Mouse (Mus musculus): ENCODE measurements at regions not wholly inside any gene's neighbourhood (a gene's known extent, or its start where the extent isn't known, plus 50 kb on each side); places are given as distances from the start of the nearest gene placed in this dataset.

DNA sequence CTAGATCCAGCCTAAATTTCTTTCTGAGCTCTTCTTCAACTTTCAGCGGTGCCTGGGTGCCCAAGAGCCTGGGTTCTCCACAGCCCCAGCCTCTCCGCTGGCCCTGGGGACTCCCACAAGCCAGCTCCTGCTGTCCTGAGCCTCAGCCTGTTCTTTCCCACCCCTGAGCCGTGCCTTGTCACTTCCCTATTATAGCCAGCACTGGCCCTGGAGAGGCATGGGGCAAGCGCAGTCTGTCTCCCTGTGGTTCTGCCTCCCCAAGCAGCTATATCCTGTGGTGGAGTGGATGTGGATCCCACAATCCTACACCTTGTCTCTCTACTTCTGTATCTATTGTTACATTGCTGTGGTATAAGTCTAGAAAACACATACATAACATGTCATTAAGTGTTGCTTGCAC is 128.6 kb upstream of the Hgf start:
- no peak for DNase-seq (ENCODE audit: low read depth, low spot score)

DNA sequence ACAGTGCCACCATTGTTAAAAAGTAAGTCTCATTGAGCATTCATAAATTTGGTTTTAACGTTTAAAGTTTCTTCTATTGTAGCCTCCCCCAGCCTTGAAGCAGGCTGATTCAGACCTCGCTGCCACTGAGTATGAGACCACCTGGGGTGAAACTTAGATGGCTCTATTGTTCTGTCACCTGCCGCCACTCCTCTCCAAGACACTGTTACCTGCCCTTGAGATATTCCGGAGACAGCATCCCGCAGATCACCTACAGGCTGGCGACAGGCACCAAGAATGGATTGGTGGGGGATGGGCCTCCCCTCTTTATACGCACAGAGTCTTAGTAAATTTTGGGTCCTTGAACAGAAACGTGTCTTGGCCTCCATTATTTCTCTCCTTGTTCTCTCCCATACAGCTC is 128.0 kb upstream of the Hgf start:
- no peak for DNase-seq (ENCODE audit: low read depth, low spot score)

GRCm38 (mm10) chr5:16426306-16426705 is 127.0 kb upstream of the Hgf start:
- no peak for DNase-seq (ENCODE audit: low read depth, low spot score)

DNA sequence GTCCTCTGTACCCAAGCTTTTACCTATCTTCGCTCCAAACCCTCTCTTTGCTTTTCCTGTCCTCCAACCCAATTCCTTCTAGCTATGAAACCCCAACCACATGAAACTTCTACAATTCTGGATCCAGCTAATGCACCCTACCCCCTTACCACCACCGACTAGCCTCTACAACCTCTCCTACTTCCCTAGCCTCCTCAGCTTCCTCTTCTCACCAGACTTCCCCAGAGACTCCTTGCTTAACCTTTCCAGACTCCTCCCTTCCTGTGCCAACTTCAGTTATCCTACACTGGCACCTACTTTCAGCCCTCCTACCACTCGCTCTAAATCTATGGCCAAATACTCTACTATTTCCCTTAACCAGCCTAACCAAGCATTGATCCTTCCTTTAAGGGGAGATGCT is 118.7 kb upstream of the Hgf start:
- DNase-seq (ENCODE audit: low read depth, low spot score) = no peak

DNA sequence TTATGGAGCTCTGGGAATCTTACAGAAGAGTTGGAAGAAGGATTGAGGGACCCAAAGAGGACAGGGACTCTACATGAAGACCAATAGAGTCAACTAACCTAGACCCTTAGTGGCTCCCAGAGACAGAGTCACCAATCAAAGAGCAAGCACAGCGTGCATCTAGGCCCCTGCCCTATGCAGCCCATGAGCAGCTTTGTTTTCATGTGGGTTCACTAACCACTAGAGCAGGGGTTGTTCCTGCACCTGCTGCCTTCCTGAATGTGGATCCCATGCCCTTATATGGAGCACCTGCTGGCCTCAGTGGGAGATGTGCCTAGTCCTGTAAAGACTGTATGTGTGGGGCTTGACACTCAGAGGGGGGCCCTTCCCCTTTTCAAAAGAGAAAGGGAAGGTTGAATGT is 108.2 kb upstream of the Hgf start:
- DNase-seq (ENCODE audit: low read depth, low spot score) = no peak

DNA sequence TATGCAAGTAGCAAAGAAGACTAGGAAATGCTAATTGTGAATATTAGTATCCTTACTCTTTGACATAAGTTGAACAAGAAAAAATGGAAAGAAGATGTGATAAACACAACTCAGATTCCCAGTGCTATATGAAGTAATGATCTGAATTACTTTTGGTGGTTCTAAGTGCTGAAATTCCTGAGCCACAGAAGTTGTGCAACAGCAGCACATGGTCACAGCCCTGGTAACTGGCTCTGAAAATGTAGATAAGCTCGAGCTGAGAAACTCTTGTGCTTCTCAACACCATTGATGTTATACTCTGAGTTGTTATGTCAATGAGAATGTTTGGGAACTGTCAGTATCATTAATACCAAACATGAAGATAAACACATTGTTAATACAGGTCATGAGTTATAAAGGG is 106.3 kb upstream of the Hgf start:
- no peak for DNase-seq (ENCODE audit: low read depth, low spot score)

- DNase-seq (ENCODE audit: low read depth, low spot score) = no peak
Measured at GRCm38 (mm10) chr5:16461795-16462194, 91.5 kb upstream of the Hgf start.

DNA sequence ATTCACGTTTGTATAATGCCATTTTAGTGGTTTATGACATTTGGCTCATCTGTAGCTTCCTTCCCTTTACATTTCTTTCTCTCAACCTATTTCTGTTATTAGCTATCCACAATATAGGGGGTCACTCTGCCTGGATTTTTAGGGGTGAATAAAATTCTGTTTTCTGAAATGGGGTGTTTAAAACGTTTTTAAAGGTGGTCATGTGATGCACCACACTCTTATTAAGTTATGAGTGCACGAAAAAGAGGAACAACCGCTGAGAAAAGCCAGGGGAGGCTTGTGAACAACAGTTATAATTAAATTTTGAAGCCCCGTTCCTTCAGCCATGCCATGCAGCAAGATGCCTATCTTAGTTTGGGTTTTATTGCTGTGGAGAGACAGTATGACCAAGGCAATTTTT is 87.0 kb upstream of the Hgf start:
- no peak for DNase-seq (ENCODE audit: low read depth, low spot score)

- no peak for DNase-seq (ENCODE audit: low read depth, low spot score)
Measured at GRCm38 (mm10) chr5:16468560-16468959, 84.7 kb upstream of the Hgf start.

DNA sequence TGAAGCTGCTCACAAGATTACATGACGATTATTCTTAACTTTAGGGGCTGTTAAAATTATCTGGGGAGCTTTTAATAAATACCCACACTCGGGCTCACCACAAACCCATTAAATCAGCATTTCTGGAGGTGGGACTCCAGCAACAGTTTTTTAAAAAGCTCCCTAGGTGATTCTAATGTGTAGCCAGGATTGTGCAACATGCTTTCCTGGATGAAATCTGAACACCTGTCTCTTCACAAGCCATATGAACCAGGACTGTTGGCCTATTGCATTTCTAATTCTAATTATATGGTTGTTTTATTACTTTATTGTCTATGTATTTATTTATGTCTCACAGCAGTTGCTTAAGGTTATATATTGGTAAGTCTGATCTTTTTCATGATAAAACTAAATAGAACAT is 84.1 kb upstream of the Hgf start:
- no peak for DNase-seq (ENCODE audit: low read depth, low spot score)

DNA sequence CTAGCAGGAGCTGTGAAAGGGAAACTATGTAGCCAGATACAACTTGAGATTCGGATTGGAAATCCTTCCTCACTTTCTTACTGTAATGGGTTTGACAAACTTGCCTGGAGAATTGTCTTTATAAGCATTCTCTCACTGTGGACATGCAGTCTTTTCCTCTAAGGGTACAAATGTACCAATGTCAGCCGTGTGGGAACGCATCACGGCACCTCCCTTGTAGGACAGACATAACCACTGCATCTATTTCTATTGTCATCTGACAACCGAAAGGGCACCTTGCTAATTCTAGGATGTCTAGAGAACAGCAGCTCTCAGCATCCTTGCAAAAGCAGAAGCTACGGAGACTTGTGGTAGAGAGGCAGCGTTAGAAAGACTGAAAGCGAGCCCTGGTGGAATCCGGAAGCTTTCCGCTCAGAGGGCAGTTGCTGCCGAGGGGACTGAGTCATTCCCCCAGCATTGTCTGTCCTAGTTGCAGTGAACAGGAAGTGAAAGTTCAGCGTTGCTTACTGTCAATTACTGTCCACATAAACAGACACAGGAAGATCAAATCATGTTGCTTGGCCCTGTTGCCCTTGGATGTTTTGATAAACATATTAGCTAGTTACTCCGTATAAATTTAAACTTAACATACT is 83.5 kb upstream of the Hgf start:
- DNase-seq (ENCODE audit: low read depth, low spot score) = peak; percentile 13

- DNase-seq (ENCODE audit: low read depth, low spot score) = peak; percentile 64
Measured at GRCm38 (mm10) chr5:16470366-16470982, 82.8 kb upstream of the Hgf start.

GRCm38 (mm10) chr5:16487969-16488368 is 65.3 kb upstream of the Hgf start:
- no peak for DNase-seq (ENCODE audit: low read depth, low spot score)

DNA sequence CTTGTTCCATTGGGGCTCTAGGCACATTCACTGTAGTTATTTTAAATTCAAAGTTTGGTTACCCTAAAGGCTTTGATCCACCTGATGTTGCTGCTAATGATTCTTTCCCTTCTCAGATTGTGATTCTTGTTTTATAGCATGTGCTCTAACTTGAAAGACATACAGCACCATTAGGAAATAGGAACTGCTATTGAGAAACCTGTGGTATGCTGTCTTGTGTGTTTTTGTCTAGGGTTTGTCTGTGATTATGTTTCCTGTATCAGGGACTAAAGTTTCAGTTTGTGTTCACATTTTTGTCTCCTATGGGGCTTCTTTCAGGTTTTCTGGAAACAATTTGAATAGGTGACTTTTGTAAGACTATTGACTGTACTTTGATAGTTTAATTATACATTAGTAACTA is 63.5 kb upstream of the Hgf start:
- DNase-seq (ENCODE audit: low read depth, low spot score) = no peak

DNA sequence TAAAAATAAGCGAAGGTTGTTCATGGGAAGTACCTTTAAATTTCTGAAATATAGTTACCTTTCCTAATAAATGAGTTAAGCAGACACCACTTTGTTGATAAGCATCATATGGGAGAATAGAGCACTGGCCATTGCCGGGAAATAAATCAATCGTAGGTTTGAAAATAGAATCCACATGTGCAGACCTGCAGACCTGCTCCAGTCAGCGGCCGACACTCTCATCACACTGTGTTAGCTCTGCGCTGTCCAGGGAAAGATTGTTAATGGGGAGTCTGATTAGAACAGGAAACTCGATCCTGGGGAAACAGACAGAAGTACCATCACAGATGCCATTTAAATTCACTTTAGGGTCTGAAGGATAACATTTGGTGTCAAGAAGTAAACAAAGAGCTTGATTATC is 53.4 kb upstream of the Hgf start:
- peak; percentile 56 for DNase-seq (ENCODE audit: low read depth, low spot score)

Data from forelimb bud, embryonic 11.5 days (tissue).